Mouse (Mus musculus): ENCODE results near the gene E330017A01Rik.
"Not testable (repeated sequence)": the region's sequence is repeated elsewhere in the genome, so short reads cannot be mapped to it uniquely, and the experiment has no call there.

Gene E330017A01Rik

GRCm38 (mm10) chr16:58638689-58639175 is at the start of gene E330017A01Rik:
Gene E330017A01Rik, minus strand, starts transcription at chr16:58638739.
- DNase-seq (ENCODE audit: extremely low read depth, low read depth), result peak; percentile 64

DNA sequence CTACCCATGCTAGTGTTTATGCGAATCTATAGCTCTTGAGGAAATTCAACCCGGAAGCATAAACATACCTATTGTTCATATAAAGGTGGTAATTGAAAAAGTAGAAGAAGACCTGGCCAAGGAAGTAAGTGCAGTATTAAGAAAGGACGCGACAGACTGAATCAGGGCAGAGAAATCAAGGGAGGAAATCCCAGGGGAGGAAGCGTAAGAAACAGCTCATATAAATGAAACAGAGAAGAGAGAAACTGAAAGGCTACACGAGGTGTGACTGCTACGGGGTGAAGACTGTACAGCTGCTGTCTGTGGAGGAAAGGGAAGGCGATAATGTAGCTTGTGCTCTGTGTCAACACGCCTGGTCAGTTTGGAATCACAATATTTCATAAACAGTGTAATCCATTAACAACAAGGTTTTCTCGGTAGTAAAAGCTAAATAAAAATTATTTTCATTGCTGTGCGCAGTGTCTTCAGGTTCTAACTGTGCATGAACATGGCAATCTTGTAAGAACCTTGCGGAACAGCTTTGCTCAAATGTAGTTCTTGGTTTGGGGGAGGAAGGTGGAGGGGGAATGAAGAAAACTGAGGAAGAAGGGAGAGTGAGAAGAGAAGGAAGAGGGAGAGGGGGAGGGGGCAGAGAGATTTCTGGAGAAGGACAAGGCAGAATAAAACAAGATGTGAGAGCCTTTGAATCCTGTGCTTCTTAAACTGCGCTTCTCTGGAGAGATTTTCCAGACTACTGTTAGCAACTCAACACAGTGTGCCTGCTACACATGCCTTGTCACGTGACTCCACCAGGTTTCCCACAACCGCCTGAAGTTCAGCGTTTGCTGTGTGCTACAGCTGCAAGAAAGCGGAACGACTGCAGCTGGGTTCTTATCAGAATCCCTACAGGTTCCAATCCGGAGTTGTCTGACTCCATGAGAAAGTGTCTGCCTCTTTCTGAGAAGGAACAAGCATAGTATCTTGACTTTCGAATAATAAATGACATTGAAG is 47.3 kb upstream of the E330017A01Rik start:
- peak; percentile 95 for DNase-seq (ENCODE audit: extremely low read depth, low read depth)

GRCm38 (mm10) chr16:58684537-58684936 is 46.0 kb upstream of the E330017A01Rik start:
- no peak for DNase-seq (ENCODE audit: extremely low read depth, low read depth)

GRCm38 (mm10) chr16:58683911-58684310 is 45.4 kb upstream of the E330017A01Rik start:
- DNase-seq (ENCODE audit: extremely low read depth, low read depth), result no peak

GRCm38 (mm10) chr16:58682870-58683269 is 44.3 kb upstream of the E330017A01Rik start:
- DNase-seq (ENCODE audit: extremely low read depth, low read depth), result no peak

DNA sequence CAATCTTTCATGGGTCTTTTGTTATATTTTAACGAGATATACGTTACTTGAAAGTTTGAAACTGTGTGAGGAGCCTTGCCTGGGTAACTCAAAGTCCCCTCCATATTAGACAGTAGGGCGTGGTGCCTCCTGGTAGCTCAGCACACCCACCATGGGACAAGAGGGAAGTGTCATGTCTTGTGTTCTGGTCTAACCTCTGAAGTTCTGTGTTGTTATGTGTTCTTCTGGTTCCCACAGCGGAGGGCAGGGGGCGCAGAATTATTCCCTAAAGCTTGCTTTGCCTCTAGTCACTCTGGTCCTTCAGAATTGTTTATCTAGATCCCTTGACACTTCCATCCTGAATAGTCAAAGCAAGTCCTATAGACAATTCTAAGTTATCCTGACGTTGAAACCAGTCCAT is 43.5 kb upstream of the E330017A01Rik start:
- DNase-seq (ENCODE audit: extremely low read depth, low read depth), result no peak

GRCm38 (mm10) chr16:58678660-58679059 is 40.1 kb upstream of the E330017A01Rik start:
- DNase-seq (ENCODE audit: extremely low read depth, low read depth), result no peak

DNA sequence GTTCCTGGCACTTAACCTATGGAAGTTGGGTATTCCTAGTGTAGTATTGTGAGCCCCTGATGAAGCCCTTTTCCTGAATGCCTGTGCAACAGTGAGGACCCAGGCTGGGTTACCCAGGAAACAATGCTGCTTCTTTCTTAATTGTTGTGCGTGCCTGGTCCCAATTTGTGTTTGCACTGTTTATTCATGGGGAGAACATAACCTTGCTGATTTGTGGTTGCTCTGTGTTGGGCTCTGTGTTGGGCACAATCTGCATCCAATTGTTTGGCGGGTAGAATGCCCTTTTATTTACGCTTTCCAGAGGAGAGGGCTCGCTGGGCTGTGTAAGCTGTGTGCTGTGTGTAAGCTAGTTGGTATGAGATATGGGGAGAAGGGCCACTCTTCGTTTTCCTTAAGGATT is 39.0 kb upstream of the E330017A01Rik start:
- no peak for DNase-seq (ENCODE audit: extremely low read depth, low read depth)

DNA sequence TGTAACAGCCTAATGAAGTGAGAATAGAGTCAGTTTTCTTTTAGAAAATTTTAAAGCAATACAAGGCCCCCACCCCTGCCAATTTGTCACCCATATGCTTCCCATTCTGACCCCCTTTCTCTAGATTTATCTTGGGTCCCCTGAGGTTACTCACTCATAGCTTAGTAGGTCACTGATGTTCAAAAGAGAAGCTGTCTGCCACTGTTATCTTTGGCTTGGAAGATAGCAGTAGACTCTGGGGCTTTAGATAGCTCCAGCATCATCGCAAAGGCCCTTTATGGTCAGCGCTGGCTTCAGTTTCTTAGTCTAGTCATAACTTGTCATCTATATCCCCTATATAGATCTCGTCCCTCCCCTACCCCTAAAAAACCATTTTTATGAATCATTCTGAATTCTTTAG is 38.1 kb upstream of the E330017A01Rik start:
- no peak for DNase-seq (ENCODE audit: extremely low read depth, low read depth)

DNA sequence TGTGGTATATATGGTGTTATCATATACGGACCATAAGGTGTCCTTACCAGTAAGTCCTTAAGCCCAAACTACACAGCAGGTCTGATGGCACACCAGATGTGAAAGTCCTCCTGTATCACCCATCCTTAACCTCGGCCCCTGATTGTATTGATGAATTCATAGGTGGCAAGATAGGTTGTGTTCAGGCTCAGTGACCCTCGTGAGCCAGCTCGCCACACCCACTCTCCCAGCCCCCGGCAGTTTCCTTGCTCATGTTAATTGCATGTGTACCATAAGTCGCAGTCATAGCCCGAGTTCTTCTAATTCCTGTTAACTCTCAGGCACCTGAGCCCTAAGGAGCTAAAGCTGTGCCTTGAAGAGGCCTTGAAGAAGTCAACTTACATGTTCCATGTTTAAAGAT is 37.6 kb upstream of the E330017A01Rik start:
- no peak for DNase-seq (ENCODE audit: extremely low read depth, low read depth)

DNA sequence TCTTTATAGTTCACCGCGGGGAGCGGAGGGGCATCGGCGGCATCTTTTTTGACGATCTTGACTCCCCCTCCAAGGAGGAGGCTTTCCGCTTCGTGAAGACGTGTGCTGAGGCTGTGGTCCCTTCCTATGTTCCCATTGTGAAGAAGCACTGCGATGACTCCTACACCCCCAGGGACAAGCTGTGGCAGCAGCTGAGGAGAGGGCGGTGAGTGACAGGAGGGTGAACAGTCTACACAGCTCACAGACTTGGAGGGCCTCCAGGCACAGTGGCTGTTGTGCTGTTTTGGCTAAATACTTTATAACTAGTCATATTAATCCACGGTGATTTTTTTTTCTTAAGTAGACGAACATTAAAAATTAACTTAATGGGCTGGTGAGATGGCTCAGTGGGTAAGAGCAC is 36.7 kb upstream of the E330017A01Rik start:
- DNase-seq (ENCODE audit: extremely low read depth, low read depth), result no peak

GRCm38 (mm10) chr16:58673811-58674410 is 35.4 kb upstream of the E330017A01Rik start:
- no peak for DNase-seq (ENCODE audit: extremely low read depth, low read depth)

DNA sequence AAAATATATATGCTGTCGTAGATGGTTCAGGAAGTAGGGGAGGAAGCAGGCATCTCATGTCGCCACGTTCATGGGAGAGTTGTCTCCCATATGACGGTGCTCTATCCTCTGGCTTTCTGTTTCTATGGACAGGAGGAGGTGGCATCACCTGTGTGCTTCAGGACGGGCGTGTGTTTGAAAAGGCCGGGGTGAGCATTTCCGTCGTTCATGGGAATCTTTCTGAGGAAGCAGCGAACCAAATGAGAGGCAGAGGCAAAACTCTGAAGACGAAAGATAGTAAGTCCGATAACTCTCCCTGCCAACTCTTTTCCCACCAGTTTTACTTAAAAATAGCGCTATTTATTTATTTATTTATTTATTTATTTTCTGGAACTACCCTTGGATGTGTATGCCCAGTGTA is 33.9 kb upstream of the E330017A01Rik start:
- no peak for DNase-seq (ENCODE audit: extremely low read depth, low read depth)

DNA sequence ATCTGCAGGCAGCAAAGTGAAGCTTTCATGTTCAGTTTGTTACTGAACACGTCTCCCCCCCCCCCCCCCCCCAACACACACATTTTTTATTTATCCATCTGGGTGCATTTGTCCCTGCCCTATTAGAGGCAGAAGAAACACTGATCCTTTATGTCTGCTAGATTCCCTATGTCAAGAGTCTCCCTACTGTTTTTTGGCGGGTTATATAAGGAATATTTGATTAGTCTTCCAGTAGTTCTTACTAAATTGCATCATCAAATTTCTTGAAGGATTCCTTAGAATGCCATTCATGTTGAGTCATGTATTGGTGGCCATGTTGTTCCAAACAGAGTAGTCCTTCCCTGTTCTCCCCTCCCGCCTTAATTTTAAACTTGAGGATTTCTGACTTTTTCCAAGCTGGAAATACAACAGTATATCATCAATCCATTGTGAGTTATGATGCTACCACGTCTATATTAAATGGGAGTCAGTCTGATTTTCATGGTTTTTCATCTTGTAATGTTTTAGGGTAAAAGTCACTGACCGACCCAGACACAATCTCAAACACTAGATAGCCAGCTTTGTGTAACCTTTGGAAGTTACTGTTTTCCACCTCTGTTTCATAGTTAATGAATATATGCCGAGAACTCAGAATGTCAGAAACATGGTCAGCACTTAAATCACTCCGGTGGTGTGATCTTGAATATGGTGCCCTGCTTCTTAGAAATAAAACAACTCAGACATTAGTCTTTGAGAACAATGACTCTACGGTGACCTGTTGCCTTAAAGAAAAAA is 32.9 kb upstream of the E330017A01Rik start:
- no peak for DNase-seq (ENCODE audit: extremely low read depth, low read depth)

GRCm38 (mm10) chr16:58670643-58671042 is 32.1 kb upstream of the E330017A01Rik start:
- DNase-seq (ENCODE audit: extremely low read depth, low read depth), result no peak

DNA sequence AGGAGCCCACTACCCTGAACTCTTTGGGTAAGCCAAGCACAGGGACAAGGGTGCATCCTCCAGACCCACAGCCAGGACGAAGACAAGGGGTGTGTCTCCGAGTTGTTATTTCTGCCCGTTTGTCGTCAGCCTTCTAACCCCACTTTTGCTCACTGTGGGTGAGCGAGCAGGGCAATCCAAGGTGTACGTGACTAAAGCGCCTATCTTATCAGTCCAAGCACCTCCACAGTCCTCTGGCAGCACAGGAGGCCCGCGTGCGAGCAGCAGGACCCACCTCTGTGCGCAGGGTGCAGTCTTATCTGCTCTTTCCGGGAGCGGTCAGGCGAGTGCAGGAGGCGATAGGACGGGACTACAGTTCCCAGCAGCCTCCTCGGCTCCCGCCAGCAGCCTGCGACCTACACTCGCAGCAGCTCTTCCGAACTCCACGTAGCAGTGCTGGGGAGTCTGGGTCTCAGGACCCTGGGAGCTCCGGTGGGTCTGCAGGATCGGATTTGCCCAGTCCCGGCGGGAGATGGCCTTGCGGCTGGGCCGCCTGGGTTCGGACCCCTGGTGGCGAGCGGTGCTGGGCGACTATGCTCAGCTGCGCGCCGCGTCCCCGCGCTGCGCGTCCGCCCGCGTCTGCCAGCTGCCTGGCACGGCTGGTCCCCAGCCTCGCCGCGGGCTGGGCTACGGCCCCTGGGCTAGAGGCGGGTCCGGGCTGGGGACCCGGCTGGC is 31.5 kb upstream of the E330017A01Rik start, which contains the start of gene Cpox:
Gene Cpox, plus strand, starts transcription at position 376 of the 714 bp plus-strand sequence.
- DNase-seq (ENCODE audit: extremely low read depth, low read depth), result peak; percentile 94

DNA sequence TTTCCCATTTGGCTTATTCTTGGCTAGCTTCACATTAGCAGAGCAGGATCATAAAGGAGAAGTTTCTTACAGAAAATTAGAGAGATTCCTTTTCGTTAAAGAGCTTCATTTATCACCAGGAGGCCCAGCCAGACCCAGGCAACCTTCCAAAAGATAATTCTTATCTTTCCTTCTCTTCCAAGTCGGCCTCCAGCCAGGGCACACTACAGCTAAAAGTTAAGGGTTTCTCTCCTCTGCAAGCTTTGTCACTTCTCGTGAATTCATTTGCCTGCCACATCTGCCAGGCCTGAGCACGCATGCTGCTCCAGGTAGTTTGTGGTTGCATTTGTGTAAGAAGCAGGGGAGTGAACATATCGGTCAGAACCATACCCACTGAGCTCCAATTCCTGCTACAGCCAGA is 30.7 kb upstream of the E330017A01Rik start:
- DNase-seq (ENCODE audit: extremely low read depth, low read depth), result peak; percentile 64

DNA sequence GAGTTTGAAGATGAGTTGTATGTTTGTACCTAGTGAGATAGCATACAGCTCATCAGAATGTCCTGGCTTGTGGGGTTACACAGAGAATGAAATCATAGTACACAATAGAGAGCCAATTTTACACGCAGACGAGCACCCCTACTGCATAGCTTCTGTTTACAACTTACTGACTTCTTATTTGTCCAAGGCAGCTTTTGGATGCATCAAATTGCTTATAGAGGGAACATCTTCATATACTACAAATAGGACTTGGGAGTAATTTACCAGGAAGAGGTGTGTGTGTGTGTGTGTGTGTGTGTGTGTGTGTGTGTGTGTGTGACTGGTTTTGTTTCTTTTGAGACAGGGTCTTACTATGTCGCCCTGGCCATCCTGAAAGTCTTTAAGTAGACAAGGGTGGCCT is 30.0 kb upstream of the E330017A01Rik start:
- DNase-seq (ENCODE audit: extremely low read depth, low read depth), result no peak

DNA sequence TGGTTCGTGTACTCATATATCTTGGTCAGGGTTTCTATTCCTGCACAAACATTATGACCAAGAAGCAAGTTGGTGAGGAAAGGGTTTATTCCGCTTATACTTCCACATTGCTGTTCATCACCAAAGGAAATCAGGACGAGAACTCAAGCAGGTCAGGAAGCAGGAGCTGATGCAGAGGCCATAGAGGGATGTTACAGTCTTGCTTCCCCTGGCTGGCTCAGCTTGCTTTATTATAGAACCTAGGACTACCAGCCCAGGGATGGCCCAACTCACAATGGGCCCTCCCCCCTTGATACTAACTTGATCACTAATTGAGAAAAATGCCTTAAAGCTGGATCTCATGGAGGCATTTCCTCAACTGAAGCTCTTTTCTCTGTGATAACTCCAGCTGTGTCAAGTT is 28.1 kb upstream of the E330017A01Rik start:
- DNase-seq (ENCODE audit: extremely low read depth, low read depth), result not testable (repeated sequence)

DNA sequence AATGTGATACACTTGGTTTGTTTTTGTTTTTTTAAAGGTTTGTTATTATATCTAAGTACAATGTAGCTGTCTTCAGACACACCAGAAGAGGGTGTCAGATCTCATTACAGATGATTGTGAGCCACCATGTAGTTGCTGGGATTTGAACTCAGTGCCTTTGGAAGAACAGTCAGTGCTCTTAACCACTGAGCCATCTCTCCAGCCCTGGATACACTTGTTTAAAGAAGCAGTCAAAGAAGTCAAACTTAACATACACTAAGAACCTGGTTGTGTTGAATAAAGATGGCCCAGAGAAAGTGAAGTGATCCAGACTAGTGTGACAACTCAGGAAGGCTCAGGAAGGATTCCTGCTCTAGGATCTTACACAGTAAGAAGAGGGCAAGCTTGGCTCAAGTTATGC is 26.6 kb upstream of the E330017A01Rik start:
- DNase-seq (ENCODE audit: extremely low read depth, low read depth), result not testable (repeated sequence)

DNA sequence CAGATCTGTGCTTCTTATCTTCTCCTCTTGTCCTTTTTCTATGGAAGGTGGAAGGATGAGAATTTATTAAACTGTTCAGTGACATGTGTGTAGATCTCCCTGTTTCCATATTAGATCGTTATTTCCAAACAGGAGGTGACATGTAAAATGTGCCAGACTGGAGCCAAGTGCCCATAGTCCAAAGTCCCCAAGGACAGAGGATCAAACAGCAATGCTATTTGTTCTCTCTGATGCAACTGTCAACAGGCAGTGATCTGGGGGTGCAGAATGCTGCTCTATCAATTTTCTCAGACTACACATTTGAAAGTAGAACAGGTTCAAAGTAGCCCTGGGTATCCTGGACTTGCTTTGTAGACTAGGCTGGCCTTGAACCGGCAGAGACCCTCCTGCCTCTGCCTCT is 25.3 kb upstream of the E330017A01Rik start:
- no peak for DNase-seq (ENCODE audit: extremely low read depth, low read depth)

All from MEL-GATA-1-ER (cell line).